In genomic region chr7:30093918-30094415, GRCm38 (mm10) we compare ENCODE assay signal across 8 mouse cellular contexts. TPM values are rescaled to one million over a fixed set of nuclear protein-coding genes. Genes with fewer than 3 reads are reported as not detected.
DNase-seq lines count a peak whose midpoint lies in the region; ATAC-seq and TF ChIP-seq lines count a peak whose summit lies in the region.

No protein-coding gene starts in this region.

- H3K4me3 ChIP-seq in testis, adult 2 months (ENCODE audit: control insufficient read depth, low read depth, low read length): no peak overlapping the region; the same call in 1 of the 2 replicates
- peak overlapping the region; percentile 62 for H3K4me3 ChIP-seq in limb, embryonic 15.5 days

- no peak for TF ChIP-seq POLR2A in testis, adult 2 months (IDR thresholded peaks at IDR 0.05; ENCODE audit: control insufficient read depth, low read depth, low read length)

- H3K9ac ChIP-seq in limb, embryonic 15.5 days: no peak overlapping the region

- H3K27me3 ChIP-seq in testis, adult 2 months (ENCODE audit: control insufficient read depth, insufficient read depth, low read length): no peaks in the 10 kb centered on the region
- no peaks in the 10 kb centered on the region for H3K27me3 ChIP-seq in limb, embryonic 15.5 days

- H3K36me3 ChIP-seq in testis, adult 2 months (ENCODE audit: control insufficient read depth, insufficient read depth, low read length): no peaks in the 10 kb centered on the region
- peaks cover 15% of the 10 kb centered on the region for H3K36me3 ChIP-seq in limb, embryonic 15.5 days

- 70% methylated on average over 6 of the region's 6 CpGs for WGBS in limb, embryonic 15.5 days

- peak overlapping the region; percentile 48 for H3K4me2 ChIP-seq in limb, embryonic 15.5 days

- H3K9me3 ChIP-seq in limb, embryonic 15.5 days: no peaks in the 10 kb centered on the region

- DNase-seq in cerebellum, adult 11-12 months: peak; percentile 50
- no peak for DNase-seq in testis, postnatal 14 days (ENCODE audit: low spot score)
- DNase-seq in right cerebral cortex, postnatal 4 days: no peak
- no peak for DNase-seq in left cerebral cortex, postnatal 14 days (ENCODE audit: low spot score in 2 of 2)
- no peak for DNase-seq in cerebellum, postnatal 25 days

- TF ChIP-seq CTCF in testis, adult 2 months (IDR thresholded peaks at IDR 0.05; ENCODE audit: control insufficient read depth, insufficient read depth, insufficient replicate concordance, low read depth, low read length): no peak

- ATAC-seq in cerebellum, adult (ENCODE audit: insufficient number of reproducible peaks, low FRiP score, low TSS enrichment): no peak
- no peak for ATAC-seq in limb, embryonic 15.5 days (ENCODE audit: insufficient number of reproducible peaks, low FRiP score, low TSS enrichment, low read depth)

- H3K4me1 ChIP-seq in testis, adult 2 months (ENCODE audit: control insufficient read depth, insufficient read depth, low read length): peaks cover 15% of the 10 kb centered on the region
- peaks cover 13% of the 10 kb centered on the region for H3K4me1 ChIP-seq in limb, embryonic 15.5 days

- H3K27ac ChIP-seq in testis, adult 2 months (ENCODE audit: control insufficient read depth, insufficient read depth, low read depth, low read length): peak overlapping the region; percentile 63; the same call in 1 of the 2 replicates
- H3K27ac ChIP-seq in limb, embryonic 15.5 days: peak overlapping the region; percentile 99; the same call in 1 of the 2 replicates

- intact Hi-C loops in left cerebral cortex, postnatal 14 days (cut with DNase I): no loop called here

RNA-seq across cellular contexts. Expression of gene Zfp260, which starts 0.6 kb away (rescaled TPM):
- 5.7 and 8.9 TPM in 2 replicates for polyA plus RNA-seq in testis, adult 2 months (2012; rRNA removed)
- polyA plus RNA-seq in limb, embryonic 15.5 days (2015; fragmentation: Nextera tagmentation; extraction: Ambion mirVana): 132 and 137 TPM in 2 replicates
- 10 to 100 TPM; 54.8 to 67.7 TPM for total RNA-seq in left cerebral cortex, postnatal 14 days (2021)

RNA-seq across cellular contexts. Expression of gene Zfp566, which starts 3.6 kb away (rescaled TPM):
- 0.43 and 0.76 TPM in 2 replicates for polyA plus RNA-seq in testis, adult 2 months (2012; rRNA removed)
- polyA plus RNA-seq in limb, embryonic 15.5 days (2015; fragmentation: Nextera tagmentation; extraction: Ambion mirVana): 9.5 and 12.7 TPM in 2 replicates
- 1 to 10 TPM; 5.6 to 6.5 TPM for total RNA-seq in left cerebral cortex, postnatal 14 days (2021)

RNA-seq across cellular contexts. Expression of gene Gm26920, which starts 3.8 kb away (rescaled TPM):
- not detected in 2 replicates for polyA plus RNA-seq in testis, adult 2 months (2012; rRNA removed)
- 1.1 and 2.3 TPM in 2 replicates for polyA plus RNA-seq in limb, embryonic 15.5 days (2015; fragmentation: Nextera tagmentation; extraction: Ambion mirVana)
- total RNA-seq in left cerebral cortex, postnatal 14 days (2021): under 1 TPM in 1 of 2 experiments, not detected in 1; 0.59 TPM

RNA-seq across cellular contexts. Expression of gene Zfp82, which starts 21.3 kb away (rescaled TPM):
- polyA plus RNA-seq in testis, adult 2 months (2012; rRNA removed): 0.65 and 0.67 TPM in 2 replicates
- 8.2 and 8.3 TPM in 2 replicates for polyA plus RNA-seq in limb, embryonic 15.5 days (2015; fragmentation: Nextera tagmentation; extraction: Ambion mirVana)
- total RNA-seq in left cerebral cortex, postnatal 14 days (2021): 1 to 10 TPM; 2.7 to 4.3 TPM

RNA-seq across cellular contexts. Expression of gene Zfp382, which starts 27.8 kb away (rescaled TPM):
- 3.7 and 4.9 TPM in 2 replicates for polyA plus RNA-seq in testis, adult 2 months (2012; rRNA removed)
- 13.2 and 13.8 TPM in 2 replicates for polyA plus RNA-seq in limb, embryonic 15.5 days (2015; fragmentation: Nextera tagmentation; extraction: Ambion mirVana)
- total RNA-seq in left cerebral cortex, postnatal 14 days (2021): 10 to 100 TPM; 29.8 to 35.3 TPM

Comparison
In these comparisons a context has a peak if more than half of its experiments do, and no peak if none do; other contexts are left out.
1. RNA of gene Zfp260, which starts 0.6 kb away (polyA plus RNA-seq): 132 to 137 TPM in limb, embryonic 15.5 days; 5.7 to 8.9 TPM in testis, adult 2 months; every median in the first group is over 10 times any median in the second.